Mouse (Mus musculus) neutrophil, adult 5-6 weeks (primary cell): ENCODE measurements around the gene Hpca. TPM values are rescaled to one million over a fixed set of nuclear protein-coding genes. Genes with fewer than 3 reads are reported as not detected.

Experiments
- ATAC-seq: fragments of 151-379, 151-347 bp; 2 replicates; pipeline ENCODE4 v1.8.0; 2017; ENCODE audit warnings: mild to moderate bottlenecking, moderate TSS enrichment; ENCODE audit not compliant: insufficient number of reproducible peaks, poor library complexity, low FRiP score, severe bottlenecking; ENCODE audit errors: extremely low read depth
- total RNA-seq: library from RNA; stranded (forward); fragments of 200-1000 nt; gene quantifications from 2 replicates; pipeline ENCODE4 v1.2.3, GENCODE M21; 2017

The Hpca gene
- total RNA-seq, 1 experiment from 2014 or later, result not detected

DNA sequence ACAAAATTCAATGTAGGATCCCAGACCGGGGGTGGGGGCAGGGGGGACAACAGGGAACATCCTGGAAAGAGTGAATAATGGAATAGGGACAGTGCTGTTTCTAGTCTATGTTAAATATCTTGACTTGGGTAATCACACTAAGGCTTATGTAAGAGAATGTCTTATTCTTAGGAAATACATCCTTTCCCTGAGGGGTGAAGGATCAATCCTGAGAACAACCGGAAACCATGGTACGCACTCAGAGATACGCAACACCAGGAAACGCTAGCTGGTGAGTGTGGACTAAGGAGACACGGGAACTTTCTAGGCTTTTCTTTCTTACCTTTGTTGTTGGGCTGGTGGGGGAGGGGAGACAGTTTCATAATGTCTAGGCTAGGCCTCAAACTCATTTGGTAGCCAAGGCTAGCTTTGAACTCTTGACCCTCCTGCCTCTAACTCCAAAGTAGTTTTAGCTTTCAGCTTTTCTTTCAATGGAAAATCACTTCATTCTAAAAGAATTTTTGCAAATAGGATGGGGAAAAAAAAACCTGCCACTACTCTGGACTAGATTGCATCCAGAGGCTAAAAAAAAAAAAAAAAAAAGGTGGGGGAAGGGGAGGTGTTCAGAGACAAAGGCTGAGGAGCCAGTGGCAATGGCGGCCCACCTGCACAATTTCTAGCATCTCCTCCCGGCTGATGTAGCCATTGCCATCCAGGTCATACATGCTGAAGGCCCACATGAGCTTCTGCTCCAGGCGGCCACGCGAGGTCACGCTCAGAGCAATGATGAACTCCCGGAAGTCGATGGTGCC is 3.9 kb downstream of the Hpca start:
- ATAC-seq, result no peak

DNA sequence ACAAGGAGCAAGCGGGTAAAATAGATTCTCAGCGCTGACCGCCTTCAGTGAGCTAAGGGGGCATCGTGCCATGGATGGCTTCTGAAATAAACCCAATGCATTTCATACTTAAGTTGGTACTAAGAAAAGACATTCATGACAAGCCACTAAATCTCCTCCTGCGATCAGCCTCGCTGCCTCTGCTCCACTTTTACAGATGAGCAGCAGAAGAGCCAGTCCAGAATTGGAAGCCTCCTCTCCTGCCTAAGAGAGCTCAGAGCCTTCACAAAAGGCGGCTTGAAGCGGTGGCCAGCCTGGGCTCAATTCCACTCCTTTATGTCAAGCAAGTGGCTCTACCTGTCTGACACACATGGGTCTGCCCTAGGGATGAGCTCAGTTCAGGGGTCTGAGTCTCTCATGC is 5.1 kb downstream of the Hpca start:
- ATAC-seq, result no peak

DNA sequence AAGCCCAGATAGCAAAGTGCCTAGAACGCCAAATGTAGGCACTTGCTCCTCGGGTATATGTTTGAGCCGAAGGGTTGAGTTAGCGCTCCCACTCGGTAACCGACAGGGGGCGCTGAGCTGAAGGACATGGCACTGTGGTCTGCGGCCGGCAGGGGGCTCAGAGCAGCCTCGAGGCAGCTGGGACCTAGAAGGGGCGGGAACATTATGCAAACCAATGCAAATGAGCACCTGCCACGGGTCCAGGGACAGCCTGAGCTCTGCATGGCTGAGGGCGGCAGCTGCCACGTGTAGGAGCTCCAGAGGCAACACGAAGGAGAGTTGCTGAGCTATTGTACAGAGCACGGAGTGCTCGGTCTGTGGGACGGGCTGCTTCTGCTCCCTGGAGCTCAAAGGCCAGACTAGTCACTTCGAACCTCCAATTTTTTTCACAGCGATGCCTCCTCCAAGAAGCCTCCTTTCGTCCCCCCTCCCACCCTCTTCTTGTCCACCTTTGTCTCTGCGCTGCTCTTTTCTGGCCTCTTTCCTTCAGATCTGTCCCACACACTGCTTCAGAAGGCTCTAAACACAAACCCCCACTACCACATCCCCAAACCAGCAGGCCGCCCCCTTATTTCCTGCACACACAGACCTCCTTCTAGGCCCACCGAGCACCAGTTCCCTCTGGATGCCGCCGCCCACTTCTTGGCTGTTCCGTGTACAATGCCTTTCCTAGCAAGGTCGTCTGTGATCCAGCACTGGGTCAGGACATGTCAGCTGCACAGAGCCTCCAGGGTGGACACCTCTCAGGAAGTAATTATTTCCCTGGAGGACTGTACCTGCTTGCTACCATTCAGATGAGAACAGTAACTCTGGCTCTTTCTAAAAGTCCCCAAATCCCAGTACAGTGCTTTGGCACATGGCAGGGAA is 8.5 kb downstream of the Hpca start:
- 0 out of 2 replicates have a peak, but pooled peaks have one; percentile 17 for ATAC-seq

DNA sequence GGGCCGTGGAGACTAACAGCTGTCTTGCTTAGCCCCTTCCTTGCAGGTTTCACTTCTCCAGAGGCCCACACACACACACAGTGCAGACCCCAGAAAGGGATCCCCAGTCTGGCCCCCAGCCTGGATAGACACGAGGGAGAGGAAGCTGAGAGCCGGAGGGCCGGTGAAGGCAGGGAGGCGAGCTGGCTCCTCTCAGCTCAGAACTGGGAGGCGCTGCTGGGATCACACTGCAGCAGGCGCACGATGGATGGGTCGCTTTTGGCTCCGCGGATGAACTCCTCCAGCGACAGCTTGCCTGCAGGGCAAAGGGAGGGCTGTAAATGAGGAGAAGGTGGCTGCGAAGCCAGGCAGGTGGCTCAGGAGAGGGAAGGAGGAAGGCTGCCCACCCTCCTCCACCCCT is 9.6 kb downstream of the Hpca start:
- no peak for ATAC-seq

DNA sequence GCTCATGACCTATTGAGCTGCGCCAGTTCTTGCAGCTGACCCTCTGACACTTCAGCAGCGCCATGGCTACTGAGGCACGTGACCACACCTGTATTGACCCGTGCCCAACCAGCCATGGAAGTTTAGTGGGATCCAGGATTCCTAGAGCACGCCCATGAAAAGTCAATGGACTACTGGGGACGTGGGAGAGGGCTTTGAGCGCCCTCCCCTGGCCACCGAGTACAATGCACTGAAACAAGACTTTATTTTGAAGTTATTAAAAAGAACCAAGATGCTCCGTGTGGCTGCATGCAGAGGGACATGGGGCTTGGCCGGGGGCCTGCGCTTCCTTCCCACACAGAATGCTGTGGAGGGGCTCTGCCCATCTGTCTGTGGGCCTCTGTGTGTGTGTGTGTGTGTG is 10.5 kb downstream of the Hpca start:
- ATAC-seq, result no peak

DNA sequence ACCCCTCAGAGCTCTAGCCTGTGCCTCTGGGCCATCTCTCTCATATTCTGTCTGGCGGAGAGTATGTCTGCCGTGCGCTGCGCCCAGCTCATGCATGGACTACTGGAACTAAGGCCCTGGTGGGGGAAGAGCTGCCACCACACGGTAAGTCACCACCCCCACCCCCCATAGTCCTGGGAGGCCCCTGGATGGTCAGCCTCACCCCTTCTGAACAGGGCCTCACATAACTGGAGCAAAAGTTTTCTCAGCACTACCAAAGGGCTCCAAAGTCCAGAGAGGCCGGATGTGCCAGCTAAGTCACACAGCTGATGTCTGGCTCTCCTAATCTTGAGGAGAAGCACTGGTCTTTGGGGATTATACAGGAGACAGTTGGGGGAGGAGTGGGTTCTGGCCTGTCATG is 11.0 kb downstream of the Hpca start:
- ATAC-seq, result no peak

DNA sequence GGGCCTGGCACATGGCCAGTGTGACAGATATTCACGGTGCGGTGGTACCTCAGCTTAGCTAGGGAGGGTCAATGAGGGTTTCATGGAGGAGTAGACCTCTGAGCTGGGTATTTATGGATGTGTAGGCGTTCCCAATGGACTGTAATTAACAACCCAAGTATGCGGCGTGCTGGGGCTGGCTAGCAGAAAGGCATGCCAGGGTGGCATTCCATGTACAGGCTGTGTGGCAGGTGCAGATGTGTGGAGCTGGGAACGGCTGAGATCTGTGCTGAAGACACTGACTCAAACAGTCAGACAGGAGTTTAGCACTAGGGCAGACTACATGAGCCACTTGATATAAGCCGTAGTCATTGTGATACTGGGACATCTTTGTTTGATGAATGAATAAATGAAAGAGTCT is 13.2 kb downstream of the Hpca start:
- no peak for ATAC-seq

DNA sequence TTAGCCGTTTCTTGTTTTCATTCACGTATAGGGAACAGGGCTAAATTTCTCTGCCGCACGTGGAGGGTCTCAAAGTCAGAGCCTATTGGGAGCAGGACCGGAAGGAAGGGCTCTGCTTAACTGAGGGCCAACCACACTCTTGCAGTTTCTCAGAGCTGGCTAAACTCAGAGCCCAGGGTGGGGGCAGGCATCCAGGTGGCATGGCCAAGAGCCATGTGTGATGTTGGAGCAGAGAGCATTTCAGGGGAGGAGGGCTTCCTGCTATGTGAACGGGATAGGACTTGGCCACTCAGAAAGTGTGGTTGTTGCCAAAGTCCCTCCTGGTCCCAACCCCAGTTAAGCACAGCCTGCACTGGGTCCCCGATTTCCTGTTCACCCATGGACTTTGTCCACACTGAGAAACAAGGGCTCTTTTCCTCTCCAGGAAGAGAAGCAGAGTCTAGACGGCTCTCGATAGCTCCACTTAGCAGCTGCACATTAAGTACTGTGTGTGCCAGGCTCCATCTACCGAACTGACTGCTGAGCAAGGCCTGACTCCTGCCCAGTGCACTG is 14.4 kb downstream of the Hpca start:
- no peak for ATAC-seq

DNA sequence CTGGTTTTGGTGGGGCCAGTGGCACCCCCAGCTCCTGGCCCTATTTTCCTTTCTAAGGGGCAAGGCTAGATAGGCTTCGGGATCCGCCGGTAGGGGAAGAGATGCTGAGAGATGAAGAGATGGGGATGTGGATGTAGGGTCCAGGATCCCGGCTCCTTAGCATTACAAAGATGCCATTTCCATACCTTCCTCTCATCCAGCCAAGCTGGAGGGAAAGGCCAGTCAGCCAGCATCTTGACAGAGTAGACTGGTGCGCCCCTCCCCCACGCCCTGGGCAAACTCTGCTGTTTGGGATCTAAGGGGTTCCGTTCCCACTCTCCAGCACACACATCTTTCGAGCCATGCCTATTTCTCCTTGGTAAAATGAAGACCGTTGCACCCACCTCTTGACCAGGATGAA is 15.8 kb downstream of the Hpca start:
- no peak for ATAC-seq

DNA sequence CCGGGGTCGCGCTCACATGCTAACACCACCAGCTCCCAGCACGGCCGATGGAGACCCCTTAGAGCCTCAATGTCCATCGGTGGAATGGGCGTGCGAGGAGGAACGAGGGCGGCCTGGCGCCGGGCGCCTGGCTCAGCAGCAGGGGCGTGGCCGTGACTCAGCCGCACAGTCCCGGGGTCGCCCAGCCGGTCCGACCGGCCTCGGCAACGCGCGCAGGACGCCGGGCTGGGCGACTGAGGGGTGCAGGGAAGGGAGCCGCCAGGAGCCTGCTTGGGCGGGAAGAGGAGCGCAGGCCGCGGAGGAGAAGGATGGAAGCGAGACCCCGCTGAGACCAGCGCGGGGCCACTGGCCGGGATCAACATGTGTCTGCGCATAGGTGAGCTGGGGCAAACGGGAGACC is 16.5 kb downstream of the Hpca start, which contains the start of gene Tmem54:
Gene Tmem54, plus strand, starts transcription at position 193 of the 400 bp plus-strand sequence.
- no peak for ATAC-seq

DNA sequence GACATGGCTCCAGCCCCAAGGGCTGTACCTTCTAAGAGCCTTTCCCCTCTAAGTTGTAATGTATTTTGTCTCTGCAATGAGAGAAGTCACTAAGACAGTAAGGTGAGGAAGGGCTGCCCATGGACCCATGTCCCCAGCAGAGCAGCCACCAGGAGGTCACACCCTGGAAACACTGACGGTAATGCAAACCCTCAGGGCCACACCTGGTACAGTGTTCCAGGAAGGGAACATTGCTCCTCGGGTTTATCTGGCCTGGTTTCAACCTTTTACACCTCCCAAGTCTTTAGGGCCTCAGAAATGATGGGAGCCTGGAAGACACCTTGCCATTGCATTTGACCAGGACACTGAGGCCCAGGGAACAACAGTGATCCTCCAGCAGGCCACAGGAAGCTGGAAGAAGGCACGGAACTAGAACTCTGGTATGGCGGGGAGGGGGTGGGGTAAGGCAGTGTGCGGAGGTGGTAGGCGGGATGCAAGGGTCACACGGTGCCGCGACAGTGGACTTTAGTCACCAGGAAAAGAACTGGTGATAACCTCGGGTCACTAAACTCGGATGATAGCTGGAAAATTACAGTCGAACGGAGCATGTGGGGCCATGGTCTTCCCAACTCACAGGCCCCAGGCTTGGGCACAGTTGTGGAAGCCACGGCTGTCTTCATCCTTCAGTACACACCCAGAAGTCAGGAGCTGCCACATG is 19.6 kb downstream of the Hpca start:
- no peak for ATAC-seq

DNA sequence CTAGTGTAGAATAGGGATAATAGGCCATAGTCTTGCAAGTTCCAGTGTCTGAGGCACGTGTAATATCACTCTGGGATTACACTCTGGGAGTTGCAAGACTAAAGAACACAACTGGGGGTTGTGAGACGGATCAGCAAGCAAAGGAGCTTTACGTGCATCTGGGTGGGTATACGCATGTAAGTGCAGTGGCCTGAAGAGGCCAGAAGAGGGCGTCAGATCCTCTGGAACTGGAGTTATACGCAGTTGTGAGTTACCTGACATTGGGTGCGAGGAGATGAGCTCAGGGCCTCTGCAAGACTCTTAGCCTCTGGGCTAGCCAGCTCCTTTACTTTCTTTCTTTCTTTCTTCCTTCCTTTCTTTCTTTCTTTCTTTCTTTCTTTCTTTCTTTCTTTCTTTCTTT is 24.8 kb downstream of the Hpca start:
- ATAC-seq, result no peak

DNA sequence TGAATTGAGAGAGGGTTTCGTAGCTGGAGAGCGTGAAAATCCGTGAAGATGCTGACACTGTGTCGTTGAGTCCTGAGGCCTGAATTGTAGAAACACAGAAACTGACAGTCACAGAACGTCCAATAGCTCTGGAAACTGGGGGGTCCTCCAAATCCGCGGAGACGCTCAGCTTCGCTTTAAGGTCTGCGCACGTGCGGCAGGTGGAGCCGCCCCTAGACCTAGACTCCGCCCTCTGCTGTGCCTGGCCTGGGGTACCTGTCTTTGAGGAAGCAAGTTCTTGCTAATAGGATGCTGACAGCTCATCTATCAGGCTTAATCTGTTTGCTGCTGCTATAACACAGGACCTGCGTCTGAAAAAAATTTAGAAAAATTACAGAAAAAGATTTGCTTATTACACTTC is 26.6 kb downstream of the Hpca start:
- no peak for ATAC-seq

DNA sequence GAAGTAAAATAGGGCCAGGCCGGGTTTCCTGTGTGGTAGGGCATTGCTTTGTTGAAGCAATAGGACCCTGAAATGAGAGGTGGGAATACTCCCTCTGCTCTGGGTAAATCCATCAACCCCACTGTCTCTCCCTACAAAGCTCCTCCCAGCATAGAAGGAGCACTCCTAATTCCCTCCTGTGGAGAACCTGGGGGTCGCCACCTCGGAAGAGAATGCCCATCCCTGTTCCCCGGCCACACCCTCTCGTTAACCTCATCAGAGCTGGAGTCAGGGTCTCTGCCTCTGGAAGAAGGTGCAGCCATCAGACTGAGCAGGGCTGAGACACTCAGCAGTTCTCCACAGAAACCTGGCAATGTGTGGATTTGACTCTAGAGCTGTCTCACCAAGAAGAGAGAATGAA is 34.0 kb downstream of the Hpca start:
- ATAC-seq, result no peak

DNA sequence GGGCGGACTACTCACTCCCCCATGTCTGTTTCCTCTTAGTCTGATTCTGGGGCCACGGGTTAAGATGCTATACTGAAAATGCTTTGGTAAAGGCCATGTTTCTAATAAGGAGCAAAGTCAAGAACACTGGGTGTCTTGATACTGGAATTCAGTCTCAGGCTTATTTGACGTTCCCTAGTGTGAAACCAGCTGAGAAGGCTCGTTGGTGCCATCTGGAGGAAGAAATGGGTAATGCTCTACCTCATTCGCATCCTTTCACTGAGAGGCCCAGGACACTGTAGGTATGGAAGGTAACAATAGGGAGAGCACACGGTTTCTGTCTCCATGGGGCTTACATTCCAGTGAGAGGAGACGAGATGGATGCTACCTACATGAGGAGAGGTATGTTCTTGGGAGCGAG is 35.8 kb downstream of the Hpca start:
- peak; percentile 55 for ATAC-seq

DNA sequence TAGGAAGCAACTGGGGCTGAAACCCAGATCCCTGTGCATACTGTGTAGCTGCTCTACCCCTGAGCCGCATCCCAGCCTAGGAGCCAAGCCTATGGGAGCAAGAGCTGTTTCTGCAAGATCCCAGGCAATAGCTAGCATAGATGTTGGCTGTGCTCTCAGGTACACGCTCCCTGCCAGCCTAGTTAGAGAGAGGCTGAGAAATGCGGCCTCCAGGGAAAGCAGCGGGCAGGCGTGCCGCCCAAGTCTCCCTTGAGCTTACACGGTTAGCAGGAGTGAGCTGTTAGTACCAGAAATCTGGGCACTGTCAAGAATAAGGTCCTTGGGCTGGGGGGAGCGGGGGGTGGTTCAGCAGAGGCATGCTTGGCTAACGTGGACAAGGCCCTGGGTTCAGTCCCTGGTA is 36.9 kb downstream of the Hpca start:
- ATAC-seq, result no peak

DNA sequence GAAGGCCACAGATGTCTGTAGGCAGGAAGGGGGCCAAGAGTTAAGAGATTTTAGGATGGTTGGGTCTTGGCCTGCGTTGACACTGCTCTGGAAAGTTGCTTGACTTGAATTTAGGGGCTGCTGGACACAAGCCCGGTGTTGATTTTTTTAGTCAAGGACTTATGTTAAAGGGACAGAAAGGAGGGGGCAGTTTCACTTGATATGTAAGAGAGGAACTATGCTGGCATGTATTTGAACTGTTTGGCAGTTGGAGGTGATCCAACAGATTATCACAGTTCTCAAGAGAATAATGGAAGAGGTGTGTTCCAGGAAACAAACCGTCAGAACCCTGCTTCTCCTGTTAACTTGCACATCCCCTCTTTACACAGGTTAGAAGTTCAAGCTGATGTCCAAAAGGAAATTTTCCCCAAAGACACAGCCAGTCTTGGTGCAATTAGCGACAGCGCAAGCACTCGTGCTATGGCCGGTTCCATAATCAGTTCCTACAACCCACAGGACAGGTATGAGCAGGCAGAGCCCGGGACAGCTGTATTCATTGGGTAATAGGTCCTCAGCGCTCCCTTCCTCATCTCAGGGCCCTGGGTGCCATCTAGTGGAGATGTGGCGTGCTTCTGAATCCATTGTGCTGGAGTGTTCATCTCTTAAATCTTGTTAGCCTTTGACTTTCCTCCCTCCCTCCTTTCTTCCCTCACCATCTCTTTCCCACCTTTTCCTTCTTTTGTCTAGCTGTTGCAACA is 39.3 kb downstream of the Hpca start:
- ATAC-seq, result peak; percentile 85

DNA sequence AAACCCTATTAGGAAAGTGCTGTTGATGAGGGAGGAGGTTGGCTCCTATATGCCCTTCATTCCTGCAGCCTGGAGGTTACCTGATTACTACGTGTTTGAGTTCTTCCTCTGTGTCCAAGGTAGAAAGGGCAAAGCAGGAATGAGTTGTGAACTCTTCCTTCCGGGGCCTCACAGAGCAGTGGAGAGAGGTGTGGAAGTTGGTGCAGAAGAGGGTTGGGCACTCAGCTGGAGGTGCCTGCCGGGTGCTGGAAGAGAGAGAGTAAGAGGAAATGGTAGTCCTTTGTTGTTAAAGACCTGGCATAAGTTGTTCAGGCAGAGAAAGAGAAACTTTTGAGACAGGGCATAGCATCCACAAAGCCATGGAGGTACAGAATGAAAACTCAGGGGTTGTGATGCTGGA is 39.9 kb downstream of the Hpca start:
- ATAC-seq, result no peak

DNA sequence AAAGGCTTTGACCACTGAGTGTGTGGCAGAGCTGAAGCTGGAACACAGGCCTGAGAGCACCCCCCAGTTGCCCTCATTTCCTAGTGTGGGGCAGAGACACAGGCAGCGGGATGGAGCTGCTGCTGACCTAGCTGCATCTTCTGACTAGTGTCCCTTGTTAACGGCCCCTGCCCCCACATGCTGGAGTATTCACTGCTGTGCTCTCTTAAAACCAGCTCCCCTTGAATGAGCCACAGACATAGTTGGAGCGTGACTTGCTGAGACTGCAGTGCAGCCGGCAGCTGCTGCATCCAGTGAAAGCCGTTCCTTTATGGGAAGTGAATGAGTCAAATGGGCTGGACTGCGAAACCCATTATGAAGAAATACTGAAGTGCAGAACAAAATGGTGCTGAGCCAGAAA is 40.3 kb downstream of the Hpca start:
- peak; percentile 42; the same call in 1 of the 2 replicates for ATAC-seq
